Mouse (Mus musculus) embryonic fibroblast, embryonic 13.5 days (primary cell): ENCODE data around the gene Tubg1. TPM values are rescaled to one million over a fixed set of nuclear protein-coding genes. Genes with fewer than 3 reads are reported as not detected.

Experiments used
- H3K27ac ChIP-seq: 2 replicates; pipeline ENCODE4 v1.5.1; 2012; ENCODE audit warnings: low read length, control low read depth, inconsistent platforms; ENCODE audit not compliant: insufficient read depth
- H3K4me1 ChIP-seq: 2 replicates; pipeline ENCODE4 v1.6.1; 2011; ENCODE audit warnings: low read length; ENCODE audit not compliant: control insufficient read depth, insufficient read depth
- H3K4me3 ChIP-seq: 2 replicates; pipeline ENCODE4 v1.5.1; 2011; ENCODE audit warnings: mild to moderate bottlenecking, control low read depth, low read length; ENCODE audit not compliant: insufficient read depth
- CTCF ChIP-seq: IDR thresholded peaks from 2 replicates; pipeline ENCODE4 v1.5.1; 2011; ENCODE audit warnings: mild to moderate bottlenecking, control low read depth, low read length, moderate library complexity, borderline replicate concordance; ENCODE audit not compliant: insufficient read depth
- POLR2A ChIP-seq: IDR thresholded peaks from 2 replicates; pipeline ENCODE4 v1.6.1; 2011; ENCODE audit warnings: low read depth, mild to moderate bottlenecking, control low read depth, low read length, moderate library complexity
- polyA plus RNA-seq: library from polyadenylated mRNA; stranded (reverse); fragments of >200 nt; gene quantifications from 2 replicates; pipeline ENCODE4 v1.2.4, GENCODE M21; 2011; ENCODE audit warnings: low read depth; ENCODE audit not compliant: missing spikeins, insufficient read length

The Tubg1 gene
- polyA plus RNA-seq, 1 experiment = 36.2 TPM

- peaks cover 4% of the 10 kb centered on the region for H3K4me1 ChIP-seq
- TF ChIP-seq POLR2A (no peak), CTCF (no peak)
- H3K4me3 ChIP-seq = no peak overlapping the region
- no peak overlapping the region for H3K27ac ChIP-seq
Measured at GRCm38 (mm10) chr11:101140164-101140819, 20.6 kb downstream of the Tubg1 start.

- TF ChIP-seq CTCF (no peak), POLR2A (no peak)
- H3K4me3 ChIP-seq = no peak overlapping the region
- H3K27ac ChIP-seq = no peak overlapping the region
- H3K4me1 ChIP-seq = peaks cover 4% of the 10 kb centered on the region
Measured at GRCm38 (mm10) chr11:101141088-101141487, 21.4 kb downstream of the Tubg1 start.

GRCm38 (mm10) chr11:101142215-101142967 lies 22.7 kb downstream of the Tubg1 start:
- Histone ChIP-seq H3K4me1 (peaks cover 4% of the 10 kb centered on the region), H3K4me3 (no peak overlapping the region), H3K27ac (no peak overlapping the region)
- TF ChIP-seq POLR2A (no peak), CTCF (no peak)

- Histone ChIP-seq H3K4me3 (0 out of 2 replicates have a peak overlapping the region, but pooled peaks have one; percentile 0), H3K27ac (no peak overlapping the region), H3K4me1 (peaks cover 4% of the 10 kb centered on the region)
- TF ChIP-seq POLR2A (no peak), CTCF (no peak)
Measured at GRCm38 (mm10) chr11:101143338-101144225, 23.8 kb downstream of the Tubg1 start.

GRCm38 (mm10) chr11:101146377-101146776 lies 26.6 kb downstream of the Tubg1 start:
- TF ChIP-seq POLR2A (no peak), CTCF (no peak)
- peaks cover 7% of the 10 kb centered on the region; the same call in 1 of the 2 replicates for H3K4me1 ChIP-seq

GRCm38 (mm10) chr11:101148751-101149150 lies 29.0 kb downstream of the Tubg1 start:
- Histone ChIP-seq H3K27ac (peak overlapping the region; percentile 50), H3K4me3 (no peak overlapping the region), H3K4me1 (peaks cover 7% of the 10 kb centered on the region; the same call in 1 of the 2 replicates)
- TF ChIP-seq CTCF (no peak), POLR2A (no peak)

More at GRCm38 (mm10) chr11:101146377-101146776, 26.6 kb downstream of the Tubg1 start:
- Histone ChIP-seq H3K27ac (no peak overlapping the region), H3K4me3 (no peak overlapping the region)

- peak overlapping the region; percentile 50 for H3K27ac ChIP-seq
- H3K4me1 ChIP-seq = peaks cover 7% of the 10 kb centered on the region; the same call in 1 of the 2 replicates
- TF ChIP-seq CTCF (no peak), POLR2A (no peak)
- H3K4me3 ChIP-seq = no peak overlapping the region
Measured at GRCm38 (mm10) chr11:101149178-101150105, 29.7 kb downstream of the Tubg1 start.

- H3K4me3 ChIP-seq = no peak overlapping the region
- H3K4me1 ChIP-seq = peaks cover 7% of the 10 kb centered on the region; the same call in 1 of the 2 replicates
- TF ChIP-seq POLR2A = no peak
- TF ChIP-seq CTCF = no peak
- no peak overlapping the region for H3K27ac ChIP-seq
Measured at GRCm38 (mm10) chr11:101151063-101151462, 31.3 kb downstream of the Tubg1 start.

- H3K4me3 ChIP-seq = no peak overlapping the region
- no peak overlapping the region for H3K27ac ChIP-seq
- peaks cover 7% of the 10 kb centered on the region; the same call in 1 of the 2 replicates for H3K4me1 ChIP-seq
- TF ChIP-seq CTCF = no peak
- no peak for TF ChIP-seq POLR2A
Measured at GRCm38 (mm10) chr11:101152825-101153224, 33.1 kb downstream of the Tubg1 start.
